Mouse (Mus musculus) ES-Bruce4 (cell line): ENCODE measurements around the gene Bcl9. TPM values are rescaled to one million over a fixed set of nuclear protein-coding genes. Genes with fewer than 3 reads are reported as not detected.

Experiments
- H3K27ac ChIP-seq: 2 replicates; pipeline ENCODE4 v1.5.1; 2012; ENCODE audit warnings: low read length, inconsistent platforms; ENCODE audit not compliant: insufficient read depth
- H3K27me3 ChIP-seq: 2 replicates; pipeline ENCODE4 v1.6.1; 2012; ENCODE audit warnings: mild to moderate bottlenecking, low read length, inconsistent platforms; ENCODE audit not compliant: control insufficient read depth, poor library complexity, insufficient read depth, severe bottlenecking
- H3K36me3 ChIP-seq: 2 replicates; pipeline ENCODE4 v1.6.1; 2012; ENCODE audit warnings: inconsistent platforms, mild to moderate bottlenecking, low read length, moderate library complexity; ENCODE audit not compliant: control insufficient read depth, poor library complexity, insufficient read depth, severe bottlenecking
- H3K4me1 ChIP-seq: one replicate; pipeline ENCODE4 v1.8.1; 2011; ENCODE audit warnings: low read length; ENCODE audit not compliant: control insufficient read depth, insufficient read depth
- H3K4me3 ChIP-seq: 2 replicates; pipeline ENCODE4 v1.5.1; 2011; ENCODE audit warnings: low read depth, mild to moderate bottlenecking, low read length
- H3K9ac ChIP-seq: 2 replicates; pipeline ENCODE4 v1.6.1; 2012; ENCODE audit warnings: low read depth, mild to moderate bottlenecking, inconsistent platforms; ENCODE audit not compliant: poor library complexity, severe bottlenecking
- H3K9me3 ChIP-seq: replicated peaks from 2 replicates; pipeline ENCODE4 v1.6.1; 2012; ENCODE audit warnings: mild to moderate bottlenecking, low read length, inconsistent platforms; ENCODE audit not compliant: control insufficient read depth, poor library complexity, insufficient read depth, severe bottlenecking
- CTCF ChIP-seq: IDR thresholded peaks from one replicate; pipeline ENCODE4 v1.8.1; 2011; ENCODE audit warnings: low read depth, low read length
- EP300 ChIP-seq: IDR thresholded peaks from 2 replicates; pipeline ENCODE4 v1.6.1; 2011; ENCODE audit warnings: low read depth, low read length; ENCODE audit not compliant: insufficient read depth
- POLR2A ChIP-seq: IDR thresholded peaks from one replicate; pipeline ENCODE4 v1.8.1; 2011; ENCODE audit warnings: low read length; ENCODE audit not compliant: insufficient read depth
- polyA plus RNA-seq: library from polyadenylated mRNA; stranded (reverse); fragments of >200 nt; gene quantifications from 2 replicates; pipeline ENCODE4 v1.2.4, GENCODE M21; 2011; ENCODE audit warnings: low read depth; ENCODE audit not compliant: missing spikeins, insufficient read depth, insufficient read length

The Bcl9 gene
- polyA plus RNA-seq, 1 experiment: 32.1 TPM

GRCm38 (mm10) chr3:97242629-97243167, 55.0 kb downstream of the Bcl9 start:
- Histone ChIP-seq H3K27ac (no peak overlapping the region), H3K9ac (no peak overlapping the region), H3K36me3 (no peaks in the 10 kb centered on the region)

GRCm38 (mm10) chr3:97241826-97242225, 55.9 kb downstream of the Bcl9 start:
- no peak overlapping the region for H3K27ac ChIP-seq
- H3K4me1 ChIP-seq: no peaks in the 10 kb centered on the region
- H3K4me3 ChIP-seq: no peak overlapping the region
- no peaks in the 10 kb centered on the region for H3K9me3 ChIP-seq
- TF ChIP-seq EP300: no peak
- TF ChIP-seq CTCF: no peak
- TF ChIP-seq POLR2A: no peak
- no peak overlapping the region for H3K9ac ChIP-seq
- no peaks in the 10 kb centered on the region for H3K36me3 ChIP-seq
- no peaks in the 10 kb centered on the region for H3K27me3 ChIP-seq

More at GRCm38 (mm10) chr3:97242629-97243167, 55.0 kb downstream of the Bcl9 start:
- Histone ChIP-seq H3K27me3 (no peaks in the 10 kb centered on the region), H3K9me3 (no peaks in the 10 kb centered on the region), H3K4me1 (no peaks in the 10 kb centered on the region), H3K4me3 (no peak overlapping the region)
- no peak for TF ChIP-seq EP300
- TF ChIP-seq CTCF: no peak
- TF ChIP-seq POLR2A: no peak

GRCm38 (mm10) chr3:97239793-97240192, 57.9 kb downstream of the Bcl9 start:
- H3K9me3 ChIP-seq: no peaks in the 10 kb centered on the region
- H3K27ac ChIP-seq: no peak overlapping the region
- H3K9ac ChIP-seq: no peak overlapping the region
- TF ChIP-seq POLR2A (no peak), CTCF (no peak), EP300 (no peak)
- no peak overlapping the region for H3K4me3 ChIP-seq
- H3K27me3 ChIP-seq: no peaks in the 10 kb centered on the region
- no peaks in the 10 kb centered on the region for H3K36me3 ChIP-seq
- no peaks in the 10 kb centered on the region for H3K4me1 ChIP-seq

GRCm38 (mm10) chr3:97239316-97239715, 58.4 kb downstream of the Bcl9 start:
- TF ChIP-seq CTCF (no peak), POLR2A (no peak), EP300 (no peak)

GRCm38 (mm10) chr3:97238521-97238920, 59.2 kb downstream of the Bcl9 start:
- no peak overlapping the region for H3K9ac ChIP-seq
- no peak overlapping the region for H3K27ac ChIP-seq
- no peaks in the 10 kb centered on the region for H3K36me3 ChIP-seq
- H3K9me3 ChIP-seq: no peaks in the 10 kb centered on the region
- no peaks in the 10 kb centered on the region for H3K27me3 ChIP-seq
- H3K4me1 ChIP-seq: no peaks in the 10 kb centered on the region
- no peak overlapping the region for H3K4me3 ChIP-seq
- no peak for TF ChIP-seq CTCF
- no peak for TF ChIP-seq POLR2A
- TF ChIP-seq EP300: no peak

More at GRCm38 (mm10) chr3:97239316-97239715, 58.4 kb downstream of the Bcl9 start:
- no peaks in the 10 kb centered on the region for H3K27me3 ChIP-seq
- H3K4me3 ChIP-seq: no peak overlapping the region
- H3K9ac ChIP-seq: no peak overlapping the region
- no peaks in the 10 kb centered on the region for H3K36me3 ChIP-seq
- H3K9me3 ChIP-seq: no peaks in the 10 kb centered on the region
- no peak overlapping the region for H3K27ac ChIP-seq
- H3K4me1 ChIP-seq: no peaks in the 10 kb centered on the region

- no peak overlapping the region for H3K27ac ChIP-seq
- no peaks in the 10 kb centered on the region for H3K9me3 ChIP-seq
- H3K27me3 ChIP-seq: no peaks in the 10 kb centered on the region
- H3K36me3 ChIP-seq: no peaks in the 10 kb centered on the region
- no peak overlapping the region for H3K4me3 ChIP-seq
- TF ChIP-seq EP300 (no peak), CTCF (no peak), POLR2A (no peak)
- H3K9ac ChIP-seq: no peak overlapping the region
- H3K4me1 ChIP-seq: no peaks in the 10 kb centered on the region
Measured at GRCm38 (mm10) chr3:97237403-97237802, 60.3 kb downstream of the Bcl9 start.
